Comparison of ENCODE assay signal across 8 mouse cellular contexts in genomic region chr13:46727837-46728268, GRCm38 (mm10). TPM values are rescaled to one million over a fixed set of nuclear protein-coding genes. Genes with fewer than 3 reads are reported as not detected.
A peak's percentile ranks its signal among the peaks of the same experiment; 100 is the strongest.
DNase-seq lines count a peak whose midpoint lies in the region; ATAC-seq lines count a peak whose summit lies in the region.

TSS of gene Nup153 (minus strand) at chr13:46727940.

- H3K36me3 ChIP-seq in heart, embryonic 13.5 days: no peaks in the 10 kb centered on the region
- H3K36me3 ChIP-seq in liver, embryonic 12.5 days: 0 out of 2 replicates have a peak, but pooled peaks cover 3% of the 10 kb centered on the region
- H3K36me3 ChIP-seq in stomach, embryonic 15.5 days: no peaks in the 10 kb centered on the region

- peak; percentile 87 for ATAC-seq in heart, embryonic 13.5 days (ENCODE audit: extremely low read depth, insufficient number of reproducible peaks, low FRiP score, low TSS enrichment)
- peak; percentile 87 for ATAC-seq in liver, embryonic 12.5 days
- ATAC-seq in stomach, embryonic 15.5 days (ENCODE audit: insufficient read depth, low FRiP score, low read depth): peak; percentile 86

- under 1% methylated on average over 50 of the region's 51 CpGs for WGBS in heart, embryonic 13.5 days
- WGBS in liver, embryonic 12.5 days (ENCODE audit: insufficient replicate concordance): under 1% methylated on average over 51 of the region's 51 CpGs
- WGBS in stomach, embryonic 15.5 days: under 1% methylated on average over 41 of the region's 51 CpGs

- 0 out of 2 replicates have a peak, but pooled peaks cover 2% of the 10 kb centered on the region for H3K4me1 ChIP-seq in brown adipose tissue, adult 24 weeks (ENCODE audit: control insufficient read depth, insufficient read depth, insufficient read length, low read length)
- peaks cover 23% of the 10 kb centered on the region for H3K4me1 ChIP-seq in heart, embryonic 13.5 days
- peaks cover 28% of the 10 kb centered on the region for H3K4me1 ChIP-seq in liver, embryonic 12.5 days
- H3K4me1 ChIP-seq in stomach, embryonic 15.5 days: peaks cover 7% of the 10 kb centered on the region

- H3K9ac ChIP-seq in heart, embryonic 13.5 days: peak within 1 kb of the TSS; percentile 98
- peak within 1 kb of the TSS; percentile 93 for H3K9ac ChIP-seq in liver, embryonic 12.5 days
- H3K9ac ChIP-seq in stomach, embryonic 15.5 days: peak within 1 kb of the TSS; percentile 71

- peak within 1 kb of the TSS; percentile 80 for H3K27ac ChIP-seq in brown adipose tissue, adult 24 weeks (replicated peaks; ENCODE audit: low read depth, low read length)
- H3K27ac ChIP-seq in heart, embryonic 13.5 days (replicated peaks): peak within 1 kb of the TSS; percentile 97
- peak within 1 kb of the TSS; percentile 98 for H3K27ac ChIP-seq in liver, embryonic 12.5 days
- peak within 1 kb of the TSS; percentile 96 for H3K27ac ChIP-seq in stomach, embryonic 15.5 days

- H3K27me3 ChIP-seq in heart, embryonic 13.5 days (replicated peaks): no peaks in the 10 kb centered on the region
- no peaks in the 10 kb centered on the region for H3K27me3 ChIP-seq in liver, embryonic 12.5 days (replicated peaks)
- H3K27me3 ChIP-seq in stomach, embryonic 15.5 days (replicated peaks): no peaks in the 10 kb centered on the region

- peak; percentile 99 for DNase-seq in CD4-positive, CD25-positive, alpha-beta regulatory T cell, adult 2 months (ENCODE audit: low read depth, low spot score)
- DNase-seq in fat pad, adult 2 months (ENCODE audit: extremely low read depth, low read depth, low spot score): peak; percentile 51
- peak; percentile 99 for DNase-seq in kidney, postnatal 10 days
- DNase-seq in natural killer cell, adult 2 months (ENCODE audit: low spot score in 2 of 2): peak; percentile 100

- peak within 1 kb of the TSS; percentile 99 for H3K4me3 ChIP-seq in brown adipose tissue, adult 24 weeks (ENCODE audit: insufficient read depth, low read depth, low read length)
- H3K4me3 ChIP-seq in heart, embryonic 13.5 days: peak within 1 kb of the TSS; percentile 84
- H3K4me3 ChIP-seq in liver, embryonic 12.5 days: peak within 1 kb of the TSS; percentile 81
- H3K4me3 ChIP-seq in stomach, embryonic 15.5 days (replicated peaks): peak within 1 kb of the TSS; percentile 73

- no peaks in the 10 kb centered on the region for H3K9me3 ChIP-seq in heart, embryonic 13.5 days
- H3K9me3 ChIP-seq in liver, embryonic 12.5 days (replicated peaks): no peaks in the 10 kb centered on the region
- H3K9me3 ChIP-seq in stomach, embryonic 15.5 days: no peaks in the 10 kb centered on the region

- peak within 1 kb of the TSS; percentile 84 for H3K4me2 ChIP-seq in heart, embryonic 13.5 days
- peak within 1 kb of the TSS; percentile 76 for H3K4me2 ChIP-seq in liver, embryonic 12.5 days
- H3K4me2 ChIP-seq in stomach, embryonic 15.5 days: peak within 1 kb of the TSS; percentile 70

RNA-seq across cellular contexts. Expression of gene Nup153, which starts in this region (rescaled TPM):
- polyA plus RNA-seq in brown adipose tissue, adult 24 weeks (2012; ENCODE audit: insufficient read depth, insufficient read length, missing spikeins): 15.1 and 20.4 TPM in 2 replicates
- 12.7 and 13.2 TPM in 2 replicates for polyA plus RNA-seq in heart, embryonic 13.5 days (2015; fragmentation: Nextera tagmentation; extraction: Ambion mirVana)
- 38.3 and 39.0 TPM in 2 replicates for polyA plus RNA-seq in liver, embryonic 12.5 days (2016; fragmentation: Nextera tagmentation; extraction: Ambion mirVana)
- polyA plus RNA-seq in stomach, embryonic 15.5 days (2015; fragmentation: Nextera tagmentation; extraction: Ambion mirVana): 18.4 and 21.7 TPM in 2 replicates

Comparison
In these comparisons a context has a peak if more than half of its experiments do, and no peak if none do; other contexts are left out.
1. Peak in every context shown above with its lines: DNase-seq, ATAC-seq, H3K4me3 ChIP-seq and H3K27ac ChIP-seq.